Mouse (Mus musculus) liver, embryonic 12.5 days (tissue): ENCODE data around the gene Ighmbp2. TPM values are rescaled to one million over a fixed set of nuclear protein-coding genes. Genes with fewer than 3 reads are reported as not detected.
A peak's percentile ranks its signal among the peaks of the same experiment; 100 is the strongest.

Experiments used
- ATAC-seq: fragments of 200-750 bp; cut with Nextera tagmentation; 2 replicates; pipeline ENCODE4 v1.8.0; 2017; ENCODE audit warnings: moderate number of reproducible peaks, mild to moderate bottlenecking, moderate library complexity
- H3K27ac ChIP-seq: fragments of 300-500 bp; sonication (generic); 2 replicates; pipeline ENCODE4 v1.5.1; 2016; ENCODE audit warnings: mild to moderate bottlenecking
- H3K27me3 ChIP-seq: fragments of 300-500 bp; sonication (generic); replicated peaks from 2 replicates; pipeline ENCODE4 v1.6.1; 2016; ENCODE audit warnings: mild to moderate bottlenecking, moderate library complexity
- H3K36me3 ChIP-seq: fragments of 300-500 bp; sonication (generic); 2 replicates; pipeline ENCODE4 v1.6.1; 2016; ENCODE audit warnings: mild to moderate bottlenecking, moderate library complexity
- H3K4me1 ChIP-seq: fragments of 300-500 bp; sonication (generic); 2 replicates; pipeline ENCODE4 v1.6.1; 2016
- H3K4me2 ChIP-seq: fragments of 300-500 bp; sonication (generic); 2 replicates; pipeline ENCODE4 v1.6.1; 2016; ENCODE audit warnings: mild to moderate bottlenecking, moderate library complexity
- H3K4me3 ChIP-seq: fragments of 300-500 bp; sonication (generic); 2 replicates; pipeline ENCODE4 v1.5.1; 2016; ENCODE audit warnings: mild to moderate bottlenecking, moderate library complexity
- H3K9ac ChIP-seq: fragments of 300-500 bp; sonication (generic); 2 replicates; pipeline ENCODE4 v1.6.1; 2016; ENCODE audit warnings: mild to moderate bottlenecking, moderate library complexity
- H3K9me3 ChIP-seq: fragments of 300-500 bp; sonication (generic); replicated peaks from 2 replicates; pipeline ENCODE4 v1.6.1; 2016; ENCODE audit warnings: mild to moderate bottlenecking, moderate library complexity
- WGBS: fragments of 180-500 bp; shearing (Covaris S2); methylation state at CpG from one replicate; pipeline ENCODE4 v1.1.7; 2016; ENCODE audit not compliant: insufficient replicate concordance; 5-methylcytosine and 5-hydroxymethylcytosine counted together
- polyA plus RNA-seq: library from polyadenylated mRNA; unstranded; fragments of >200 nt; fragmentation: Nextera tagmentation; extraction: Ambion mirVana; gene quantifications from 2 replicates; pipeline ENCODE4 v1.2.1, GENCODE M21; 2016

The Ighmbp2 gene
- polyA plus RNA-seq, 1 experiment from 2014 or later: 5.1 TPM

- Histone ChIP-seq H3K4me1 (no peaks in the 10 kb centered on the region), H3K4me2 (no peak overlapping the region), H3K36me3 (peaks cover 98% of the 10 kb centered on the region), H3K9ac (no peak overlapping the region), H3K27ac (no peak overlapping the region), H3K9me3 (no peaks in the 10 kb centered on the region), H3K4me3 (no peak overlapping the region), H3K27me3 (no peaks in the 10 kb centered on the region)
- no peak for ATAC-seq
- WGBS: 82% methylated on average over 9 of the region's 9 CpGs
These were observed 9.5 kb downstream of the Ighmbp2 start for GRCm38 (mm10) chr19:3273331-3273730.

- H3K4me2 ChIP-seq: no peak overlapping the region
- no peak overlapping the region for H3K27ac ChIP-seq
- no peak overlapping the region for H3K4me3 ChIP-seq
- peaks cover 99% of the 10 kb centered on the region for H3K36me3 ChIP-seq
- H3K9me3 ChIP-seq: no peaks in the 10 kb centered on the region
- H3K27me3 ChIP-seq: no peaks in the 10 kb centered on the region
- 72% methylated on average over 6 of the region's 6 CpGs for WGBS
- ATAC-seq: no peak
- H3K4me1 ChIP-seq: no peaks in the 10 kb centered on the region
- H3K9ac ChIP-seq: no peak overlapping the region
These were observed 11.5 kb downstream of the Ighmbp2 start for GRCm38 (mm10) chr19:3271366-3271765.

GRCm38 (mm10) chr19:3269803-3270202, 13.0 kb downstream of the Ighmbp2 start:
- no peak overlapping the region for H3K27ac ChIP-seq
- no peaks in the 10 kb centered on the region for H3K27me3 ChIP-seq
- 79% methylated on average over 5 of the region's 6 CpGs for WGBS
- H3K4me3 ChIP-seq: no peak overlapping the region
- no peak for ATAC-seq
- H3K9ac ChIP-seq: no peak overlapping the region
- H3K4me2 ChIP-seq: no peak overlapping the region
- no peaks in the 10 kb centered on the region for H3K9me3 ChIP-seq
- H3K4me1 ChIP-seq: no peaks in the 10 kb centered on the region
- H3K36me3 ChIP-seq: peaks cover 100% of the 10 kb centered on the region

GRCm38 (mm10) chr19:3269279-3269678, 13.5 kb downstream of the Ighmbp2 start:
- WGBS: 78% methylated on average over 9 of the region's 9 CpGs
- Histone ChIP-seq H3K9ac (no peak overlapping the region), H3K36me3 (peaks cover 100% of the 10 kb centered on the region)

GRCm38 (mm10) chr19:3268218-3268980, 14.4 kb downstream of the Ighmbp2 start:
- Histone ChIP-seq H3K4me1 (no peaks in the 10 kb centered on the region), H3K4me2 (no peak overlapping the region), H3K4me3 (no peak overlapping the region), H3K9ac (no peak overlapping the region), H3K27me3 (no peaks in the 10 kb centered on the region), H3K27ac (no peak overlapping the region), H3K36me3 (peaks cover 100% of the 10 kb centered on the region), H3K9me3 (no peaks in the 10 kb centered on the region)
- no peak for ATAC-seq
- 81% methylated on average over 17 of the region's 17 CpGs for WGBS

More at GRCm38 (mm10) chr19:3269279-3269678, 13.5 kb downstream of the Ighmbp2 start:
- Histone ChIP-seq H3K27ac (no peak overlapping the region), H3K4me1 (no peaks in the 10 kb centered on the region), H3K9me3 (no peaks in the 10 kb centered on the region), H3K27me3 (no peaks in the 10 kb centered on the region), H3K4me2 (no peak overlapping the region), H3K4me3 (no peak overlapping the region)
- ATAC-seq: no peak

- 85% methylated on average over 4 of the region's 4 CpGs for WGBS
- no peaks in the 10 kb centered on the region for H3K27me3 ChIP-seq
- no peaks in the 10 kb centered on the region for H3K9me3 ChIP-seq
- H3K9ac ChIP-seq: no peak overlapping the region
- H3K4me1 ChIP-seq: no peaks in the 10 kb centered on the region
- no peak overlapping the region for H3K4me2 ChIP-seq
- H3K4me3 ChIP-seq: no peak overlapping the region
- no peak for ATAC-seq
- H3K36me3 ChIP-seq: peaks cover 96% of the 10 kb centered on the region
- H3K27ac ChIP-seq: no peak overlapping the region
These were observed 15.5 kb downstream of the Ighmbp2 start for GRCm38 (mm10) chr19:3267340-3267739.

- no peak for ATAC-seq
- H3K9ac ChIP-seq: no peak overlapping the region
- H3K9me3 ChIP-seq: no peaks in the 10 kb centered on the region
- no peak overlapping the region for H3K4me3 ChIP-seq
- H3K4me2 ChIP-seq: no peak overlapping the region
- 84% methylated on average over 4 of the region's 4 CpGs for WGBS
- no peak overlapping the region for H3K27ac ChIP-seq
- no peaks in the 10 kb centered on the region for H3K4me1 ChIP-seq
- peaks cover 96% of the 10 kb centered on the region for H3K36me3 ChIP-seq
- no peaks in the 10 kb centered on the region for H3K27me3 ChIP-seq
These were observed 16.1 kb downstream of the Ighmbp2 start for GRCm38 (mm10) chr19:3266676-3267075.

- H3K4me2 ChIP-seq: no peak overlapping the region
- H3K9me3 ChIP-seq: no peaks in the 10 kb centered on the region
- 62% methylated on average over 5 of the region's 5 CpGs for WGBS
- no peaks in the 10 kb centered on the region for H3K4me1 ChIP-seq
- no peak overlapping the region for H3K4me3 ChIP-seq
- peaks cover 96% of the 10 kb centered on the region for H3K36me3 ChIP-seq
- no peak overlapping the region for H3K9ac ChIP-seq
- no peak overlapping the region for H3K27ac ChIP-seq
- no peaks in the 10 kb centered on the region for H3K27me3 ChIP-seq
- no peak for ATAC-seq
These were observed 16.7 kb downstream of the Ighmbp2 start for GRCm38 (mm10) chr19:3266136-3266535.

GRCm38 (mm10) chr19:3265180-3265579, 17.6 kb downstream of the Ighmbp2 start:
- Histone ChIP-seq H3K36me3 (peaks cover 96% of the 10 kb centered on the region), H3K4me1 (no peaks in the 10 kb centered on the region), H3K27ac (no peak overlapping the region), H3K9ac (no peak overlapping the region), H3K27me3 (no peaks in the 10 kb centered on the region), H3K9me3 (no peaks in the 10 kb centered on the region), H3K4me2 (no peak overlapping the region), H3K4me3 (no peak overlapping the region)
- no peak for ATAC-seq
- 85% methylated on average over 9 of the region's 9 CpGs for WGBS

- WGBS: 83% methylated on average over 6 of the region's 6 CpGs
- H3K36me3 ChIP-seq: peaks cover 95% of the 10 kb centered on the region
- no peaks in the 10 kb centered on the region for H3K27me3 ChIP-seq
- no peak overlapping the region for H3K4me2 ChIP-seq
- no peaks in the 10 kb centered on the region for H3K9me3 ChIP-seq
- no peak overlapping the region for H3K9ac ChIP-seq
- no peak overlapping the region for H3K4me3 ChIP-seq
- H3K4me1 ChIP-seq: no peaks in the 10 kb centered on the region
- H3K27ac ChIP-seq: no peak overlapping the region
- ATAC-seq: no peak
These were observed 18.5 kb downstream of the Ighmbp2 start for GRCm38 (mm10) chr19:3264348-3264747.

- no peaks in the 10 kb centered on the region for H3K9me3 ChIP-seq
- H3K27ac ChIP-seq: no peak overlapping the region
- no peak overlapping the region for H3K4me3 ChIP-seq
- no peak overlapping the region for H3K4me2 ChIP-seq
- no peak overlapping the region for H3K9ac ChIP-seq
- no peaks in the 10 kb centered on the region for H3K4me1 ChIP-seq
- no peak for ATAC-seq
- H3K36me3 ChIP-seq: peaks cover 71% of the 10 kb centered on the region
- WGBS: 76% methylated on average over 12 of the region's 12 CpGs
- H3K27me3 ChIP-seq: no peaks in the 10 kb centered on the region
These were observed 20.9 kb downstream of the Ighmbp2 start for GRCm38 (mm10) chr19:3261764-3262525.

GRCm38 (mm10) chr19:3261336-3261735, 21.5 kb downstream of the Ighmbp2 start:
- 77% methylated on average over 7 of the region's 7 CpGs for WGBS
- Histone ChIP-seq H3K36me3 (peaks cover 65% of the 10 kb centered on the region), H3K9me3 (no peaks in the 10 kb centered on the region), H3K27ac (no peak overlapping the region), H3K4me3 (no peak overlapping the region), H3K4me2 (no peak overlapping the region), H3K9ac (no peak overlapping the region), H3K4me1 (no peaks in the 10 kb centered on the region), H3K27me3 (no peaks in the 10 kb centered on the region)
- ATAC-seq: 0 out of 2 replicates have a peak, but pooled peaks have one; percentile 13
